Mouse (Mus musculus) C2C12 (cell line): ENCODE data around the gene Trip13. TPM values are rescaled to one million over a fixed set of nuclear protein-coding genes. Genes with fewer than 3 reads are reported as not detected.

ENCODE experiments used
- H3K27me3 ChIP-seq: one replicate; pipeline ENCODE4 v1.6.1; 2011; ENCODE audit not compliant: control insufficient read depth, insufficient read depth, insufficient read length
- H3K36me3 ChIP-seq: one replicate; pipeline ENCODE4 v1.6.1; 2011; ENCODE audit not compliant: control insufficient read depth, insufficient read depth
- H3K4me3 ChIP-seq: one replicate; pipeline ENCODE4 v1.5.1; 2011; ENCODE audit warnings: mild to moderate bottlenecking, control low read depth; ENCODE audit not compliant: poor library complexity, insufficient read depth, severe bottlenecking
- H3K79me2 ChIP-seq: one replicate; pipeline ENCODE4 v1.6.1; 2011; ENCODE audit not compliant: control insufficient read depth, insufficient read depth
- H3K79me3 ChIP-seq: one replicate; pipeline ENCODE4 v1.6.1; 2011; ENCODE audit warnings: low read depth, control low read depth
- H3ac ChIP-seq: one replicate; pipeline ENCODE3; 2011; ENCODE audit warnings: low read depth; ENCODE audit not compliant: control insufficient read depth, insufficient read length
- CEBPB ChIP-seq: IDR thresholded peaks from one replicate; pipeline ENCODE4 v1.6.1; 2011; ENCODE audit warnings: low read depth, mild to moderate bottlenecking, control low read depth, moderate library complexity
- CTCF ChIP-seq: IDR thresholded peaks from one replicate; pipeline ENCODE4 v1.5.1; 2011; ENCODE audit not compliant: control insufficient read depth, insufficient read depth, insufficient read length
- FOSL1 ChIP-seq: IDR thresholded peaks from one replicate; pipeline ENCODE4 v1.8.0; 2011; ENCODE audit warnings: mild to moderate bottlenecking, low read length; ENCODE audit not compliant: poor library complexity, insufficient read depth, severe bottlenecking
- MAX ChIP-seq: IDR thresholded peaks from one replicate; pipeline ENCODE4 v1.6.1; 2011; ENCODE audit warnings: mild to moderate bottlenecking, control low read depth
- MYOD1 ChIP-seq: IDR thresholded peaks from one replicate; pipeline ENCODE4 v1.6.1; 2011; ENCODE audit warnings: low read depth; ENCODE audit not compliant: control insufficient read depth, insufficient read length
- MYOG ChIP-seq: IDR thresholded peaks from one replicate; pipeline ENCODE4 v1.6.1; 2011; ENCODE audit not compliant: control insufficient read depth, insufficient read length; ENCODE audit errors: extremely low read depth
- USF1 ChIP-seq: IDR thresholded peaks from one replicate; pipeline ENCODE4 v1.6.1; 2011; ENCODE audit warnings: low read depth, mild to moderate bottlenecking, control low read depth, moderate library complexity
- polyA plus RNA-seq: library from polyadenylated mRNA; unstranded; fragments of >200 nt; fragmentation: generic; extraction: Trizol; gene quantifications from one replicate; pipeline ENCODE4 v1.2.1, GENCODE M21; 2012; ENCODE audit warnings: missing spikeins

The Trip13 gene
- polyA plus RNA-seq, 1 experiment, result 17.5 TPM

GRCm38 (mm10) chr13:73907136-73907535 lies 30.4 kb downstream of the Trip13 start:
- H3K79me3 ChIP-seq, result no peaks in the 10 kb centered on the region
- no peaks in the 10 kb centered on the region for H3K27me3 ChIP-seq
- peaks cover 7% of the 10 kb centered on the region for H3K36me3 ChIP-seq
- H3K4me3 ChIP-seq, result no peak overlapping the region
- no peaks in the 10 kb centered on the region for H3K79me2 ChIP-seq
- TF ChIP-seq MAX (no peak), MYOG (no peak), USF1 (no peak), CTCF (no peak)
- no peak overlapping the region for H3ac ChIP-seq

DNA sequence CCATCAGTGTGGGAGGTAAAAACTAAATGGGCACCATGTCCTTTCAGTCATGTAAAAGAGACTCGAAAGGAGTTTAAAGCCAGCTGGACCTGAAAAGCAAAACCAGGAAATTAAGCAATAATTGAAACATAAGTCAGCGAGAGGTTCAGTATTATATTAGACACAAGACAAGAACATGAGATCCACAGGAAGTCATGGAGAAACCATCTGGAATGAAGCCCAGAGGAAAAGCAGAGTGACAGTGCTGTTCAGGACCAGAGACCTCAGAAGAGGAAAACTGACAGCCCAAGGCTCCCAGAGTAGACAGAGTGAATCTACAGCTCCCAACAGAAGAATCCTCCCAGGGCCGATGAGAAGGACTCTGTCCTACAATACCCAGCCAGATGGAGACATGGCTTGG lies 40.0 kb downstream of the Trip13 start:
- no peaks in the 10 kb centered on the region for H3K79me3 ChIP-seq
- no peaks in the 10 kb centered on the region for H3K79me2 ChIP-seq
- no peak overlapping the region for H3ac ChIP-seq
- H3K36me3 ChIP-seq, result no peaks in the 10 kb centered on the region
- TF ChIP-seq CTCF (no peak), MYOG (no peak), MAX (no peak), USF1 (no peak)
- no peaks in the 10 kb centered on the region for H3K27me3 ChIP-seq
- H3K4me3 ChIP-seq, result no peak overlapping the region

- H3K79me2 ChIP-seq, result no peaks in the 10 kb centered on the region
- no peaks in the 10 kb centered on the region for H3K27me3 ChIP-seq
- H3K4me3 ChIP-seq, result no peak overlapping the region
- H3ac ChIP-seq, result no peak overlapping the region
- TF ChIP-seq MYOG, result no peak
- TF ChIP-seq CTCF, result no peak
- TF ChIP-seq CEBPB, result no peak
- no peak for TF ChIP-seq MAX
- TF ChIP-seq USF1, result no peak
- H3K79me3 ChIP-seq, result no peaks in the 10 kb centered on the region
- no peaks in the 10 kb centered on the region for H3K36me3 ChIP-seq
Observed at GRCm38 (mm10) chr13:73892493-73893178, 44.9 kb downstream of the Trip13 start.

DNA sequence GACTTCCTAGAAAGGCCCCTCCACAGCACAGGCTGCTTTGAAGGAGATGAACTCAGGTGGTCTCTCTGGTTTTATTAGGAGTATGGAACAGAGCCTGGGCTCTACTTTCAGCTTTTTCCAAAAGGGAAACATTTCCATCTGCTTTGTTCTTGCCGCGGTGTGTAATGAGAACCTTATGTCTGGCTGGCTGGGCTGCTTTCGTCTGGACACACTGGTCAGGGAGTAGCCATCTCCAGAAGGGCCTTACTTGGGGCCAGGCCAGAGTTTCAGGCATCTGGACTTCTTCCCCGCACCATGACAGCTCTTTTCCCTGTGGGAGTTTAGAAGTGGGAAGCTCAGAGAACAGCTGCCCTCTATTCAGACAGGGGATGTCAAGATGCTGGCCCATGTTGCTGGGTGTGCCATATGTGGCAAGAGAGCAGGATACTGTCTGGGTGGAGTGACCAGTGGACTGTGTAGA lies 50.1 kb downstream of the Trip13 start:
- H3ac ChIP-seq, result no peak overlapping the region
- H3K79me3 ChIP-seq, result no peaks in the 10 kb centered on the region
- no peaks in the 10 kb centered on the region for H3K36me3 ChIP-seq
- H3K27me3 ChIP-seq, result no peaks in the 10 kb centered on the region
- TF ChIP-seq CTCF, result no peak
- TF ChIP-seq USF1, result no peak
- no peak for TF ChIP-seq MYOD1
- no peak for TF ChIP-seq CEBPB
- TF ChIP-seq MYOG, result no peak
- H3K4me3 ChIP-seq, result no peak overlapping the region
- H3K79me2 ChIP-seq, result no peaks in the 10 kb centered on the region

DNA sequence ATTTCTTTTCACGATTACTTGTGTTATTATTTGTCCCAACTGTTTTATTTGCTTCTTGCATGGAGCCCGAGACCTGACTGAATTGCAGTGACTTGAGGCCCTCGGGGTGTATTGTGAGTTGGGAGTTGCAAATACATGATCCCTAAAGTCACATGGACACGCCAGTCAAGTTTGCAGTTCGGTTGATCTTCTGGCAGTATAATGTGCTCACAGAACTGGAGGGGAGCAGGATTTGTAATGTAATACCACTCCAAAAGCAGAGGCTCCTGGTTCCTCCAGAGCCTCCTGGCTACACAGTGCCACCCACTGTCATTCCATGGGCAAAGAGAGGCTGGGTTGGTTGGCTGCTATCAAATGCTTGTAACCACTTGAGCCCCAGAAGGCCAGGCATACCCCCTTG lies 51.0 kb downstream of the Trip13 start:
- Histone ChIP-seq H3K27me3 (no peaks in the 10 kb centered on the region), H3K79me3 (no peaks in the 10 kb centered on the region), H3K79me2 (no peaks in the 10 kb centered on the region), H3ac (no peak overlapping the region), H3K36me3 (no peaks in the 10 kb centered on the region), H3K4me3 (no peak overlapping the region)
- TF ChIP-seq MYOG (no peak), MYOD1 (no peak), FOSL1 (no peak), USF1 (no peak), CTCF (no peak)

- Histone ChIP-seq H3ac (no peak overlapping the region), H3K79me3 (no peaks in the 10 kb centered on the region), H3K36me3 (no peaks in the 10 kb centered on the region), H3K27me3 (no peaks in the 10 kb centered on the region), H3K4me3 (no peak overlapping the region), H3K79me2 (no peaks in the 10 kb centered on the region)
- TF ChIP-seq MYOD1, result no peak
- no peak for TF ChIP-seq FOSL1
- TF ChIP-seq CEBPB, result no peak
- TF ChIP-seq MAX, result no peak
- no peak for TF ChIP-seq CTCF
- no peak for TF ChIP-seq USF1
- no peak for TF ChIP-seq MYOG
Observed at GRCm38 (mm10) chr13:73886066-73886465, 51.5 kb downstream of the Trip13 start.
